Mouse (Mus musculus) spleen, adult 2 months (tissue): ENCODE data around the gene Snca.

Experiments
- CTCF ChIP-seq: fragments of 200-500 bp; IDR thresholded peaks from 2 replicates; pipeline ENCODE4 v1.5.1; 2011; ENCODE audit warnings: mild to moderate bottlenecking, inconsistent platforms; ENCODE audit not compliant: insufficient read depth, insufficient read length, insufficient replicate concordance; ENCODE audit errors: extremely low read depth
- POLR2A ChIP-seq: fragments of 200-500 bp; IDR thresholded peaks from 2 replicates; pipeline ENCODE4 v1.6.1; 2011; ENCODE audit warnings: low read depth, low read length, inconsistent platforms

DNA sequence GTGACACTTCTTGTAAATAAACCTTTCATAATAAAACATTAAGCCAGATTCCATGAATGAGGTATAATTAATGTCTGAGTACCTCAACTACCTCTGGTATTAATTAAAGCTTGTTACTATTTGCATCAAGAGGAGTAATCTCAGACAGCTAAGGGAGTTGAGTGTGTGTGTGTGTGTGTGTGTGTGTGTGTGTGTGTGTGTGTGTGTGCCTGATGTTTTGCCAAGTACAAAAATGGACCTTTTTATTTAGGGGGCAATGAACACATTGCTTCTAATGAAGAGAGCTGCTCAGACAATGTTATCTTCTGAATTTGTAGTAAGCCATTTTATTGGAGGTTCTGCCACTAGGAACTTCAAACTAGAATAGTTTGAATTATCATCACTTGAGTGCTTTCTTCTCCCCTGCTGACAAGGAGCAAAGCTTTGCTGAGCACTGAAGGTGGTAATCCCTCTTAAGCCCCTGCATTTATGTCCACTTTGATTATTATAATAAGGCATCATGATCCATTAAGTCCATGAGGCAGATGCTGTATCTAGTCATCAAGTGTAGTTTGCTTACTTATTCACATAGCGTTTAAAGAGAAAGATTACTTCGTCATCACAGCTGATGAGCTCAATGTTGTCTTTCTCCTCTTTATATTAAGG is 88.1 kb downstream of the Snca start:
- TF ChIP-seq CTCF (no peak), POLR2A (no peak)
